Mouse (Mus musculus) heart, embryonic 13.5 days (tissue): Measurements from ENCODE around the gene Rab33a. TPM values are rescaled to one million over a fixed set of nuclear protein-coding genes. Genes with fewer than 3 reads are reported as not detected.

Experiments
- ATAC-seq: fragments of 200-750 bp; cut with Nextera tagmentation; 2 replicates; pipeline ENCODE4 v1.8.0; 2017; ENCODE audit warnings: moderate TSS enrichment; ENCODE audit not compliant: insufficient number of reproducible peaks, low FRiP score, low TSS enrichment; ENCODE audit errors: extremely low read depth
- H3K27ac ChIP-seq: fragments of 300-500 bp; sonication (generic); replicated peaks from 2 replicates; pipeline ENCODE4 v1.5.1; 2015; ENCODE audit warnings: moderate library complexity, mild to moderate bottlenecking, inconsistent platforms
- H3K27me3 ChIP-seq: fragments of 300-500 bp; sonication (generic); replicated peaks from 2 replicates; pipeline ENCODE4 v1.6.1; 2015; ENCODE audit warnings: mild to moderate bottlenecking, inconsistent platforms
- H3K36me3 ChIP-seq: fragments of 300-500 bp; sonication (generic); 2 replicates; pipeline ENCODE4 v1.6.1; 2015; ENCODE audit warnings: mild to moderate bottlenecking, inconsistent platforms
- H3K4me1 ChIP-seq: fragments of 300-500 bp; sonication (generic); 2 replicates; pipeline ENCODE4 v1.6.1; 2015; ENCODE audit warnings: inconsistent platforms
- H3K4me2 ChIP-seq: fragments of 300-500 bp; sonication (generic); 2 replicates; pipeline ENCODE4 v1.6.1; 2015; ENCODE audit warnings: inconsistent platforms, mild to moderate bottlenecking, moderate library complexity
- H3K4me3 ChIP-seq: fragments of 300-500 bp; sonication (generic); 2 replicates; pipeline ENCODE4 v1.5.1; 2015; ENCODE audit warnings: moderate library complexity, mild to moderate bottlenecking, inconsistent platforms
- H3K9ac ChIP-seq: fragments of 300-500 bp; sonication (generic); 2 replicates; pipeline ENCODE4 v1.6.1; 2015; ENCODE audit warnings: inconsistent platforms, mild to moderate bottlenecking, moderate library complexity
- H3K9me3 ChIP-seq: fragments of 300-500 bp; sonication (generic); 2 replicates; pipeline ENCODE4 v1.6.1; 2016; ENCODE audit warnings: inconsistent platforms
- WGBS: fragments of 180-500 bp; shearing (Covaris S2); methylation state at CpG from one replicate; pipeline ENCODE4 v1.1.7; 2015; ENCODE audit warnings: mixed read lengths; 5-methylcytosine and 5-hydroxymethylcytosine counted together
- polyA plus RNA-seq: library from polyadenylated mRNA; unstranded; fragments of >200 nt; fragmentation: Nextera tagmentation; extraction: Ambion mirVana; gene quantifications from 2 replicates; pipeline ENCODE4 v1.2.1, GENCODE M21; 2015

The Rab33a gene
- polyA plus RNA-seq, 1 experiment from 2014 or later: 6.4 TPM

DNA sequence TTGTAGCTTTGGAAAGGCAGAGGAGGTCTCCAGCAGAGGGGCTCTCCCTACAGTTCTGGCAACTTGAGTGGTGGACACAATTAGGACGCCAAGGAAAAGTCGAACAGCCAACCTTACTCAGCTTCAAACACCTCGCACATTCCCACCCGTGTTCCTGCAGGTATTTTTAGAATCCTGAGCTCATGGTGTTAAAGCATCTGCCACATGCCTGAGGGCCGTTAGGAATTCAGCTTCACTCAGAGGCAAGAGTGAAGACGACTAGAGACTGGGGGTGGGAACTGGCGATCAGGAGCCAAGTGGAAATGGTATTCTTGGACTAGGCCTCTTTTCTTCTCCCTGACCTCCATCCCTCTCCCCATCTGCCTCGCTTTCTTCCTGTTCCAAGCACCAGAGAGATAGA lies 6.8 kb downstream of the Rab33a start:
- no peaks in the 10 kb centered on the region for H3K36me3 ChIP-seq
- 34% methylated on average over 8 of the region's 8 CpGs for WGBS
- no peaks in the 10 kb centered on the region for H3K27me3 ChIP-seq
- H3K4me1 ChIP-seq: peaks cover 7% of the 10 kb centered on the region; the same call in 1 of the 2 replicates
- 0 out of 2 replicates have a peak overlapping the region, but pooled peaks have one; percentile 5 for H3K4me2 ChIP-seq
- no peak for ATAC-seq
- no peak overlapping the region for H3K9ac ChIP-seq
- no peak overlapping the region for H3K4me3 ChIP-seq
- H3K9me3 ChIP-seq: no peaks in the 10 kb centered on the region
- peak overlapping the region; percentile 75 for H3K27ac ChIP-seq

DNA sequence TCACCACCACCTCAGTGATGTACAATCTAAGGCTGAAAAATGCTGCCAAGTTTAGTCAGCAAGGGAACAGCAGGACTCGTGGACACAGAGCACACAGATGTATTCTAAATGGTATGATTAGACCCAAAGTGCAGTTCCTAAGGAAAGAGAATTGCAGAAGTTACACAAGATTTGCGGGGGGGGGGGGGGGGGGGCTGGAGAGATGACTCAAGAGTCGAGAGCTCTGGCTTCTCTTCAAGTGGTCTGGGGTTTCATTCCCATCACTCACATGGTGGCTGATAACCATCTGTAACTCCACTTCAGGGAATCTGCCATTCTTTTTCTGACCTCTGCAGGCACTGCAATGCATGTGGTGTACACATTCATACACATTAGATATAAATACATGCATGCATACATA lies 7.3 kb downstream of the Rab33a start:
- no peak for ATAC-seq
- WGBS: 41% methylated on average over 3 of the region's 3 CpGs
- H3K36me3 ChIP-seq: no peaks in the 10 kb centered on the region
- H3K9ac ChIP-seq: no peak overlapping the region
- H3K27me3 ChIP-seq: no peaks in the 10 kb centered on the region
- H3K4me1 ChIP-seq: peaks cover 7% of the 10 kb centered on the region; the same call in 1 of the 2 replicates
- no peaks in the 10 kb centered on the region for H3K9me3 ChIP-seq
- H3K27ac ChIP-seq: peak overlapping the region; percentile 75
- no peak overlapping the region for H3K4me3 ChIP-seq
- no peak overlapping the region for H3K4me2 ChIP-seq

DNA sequence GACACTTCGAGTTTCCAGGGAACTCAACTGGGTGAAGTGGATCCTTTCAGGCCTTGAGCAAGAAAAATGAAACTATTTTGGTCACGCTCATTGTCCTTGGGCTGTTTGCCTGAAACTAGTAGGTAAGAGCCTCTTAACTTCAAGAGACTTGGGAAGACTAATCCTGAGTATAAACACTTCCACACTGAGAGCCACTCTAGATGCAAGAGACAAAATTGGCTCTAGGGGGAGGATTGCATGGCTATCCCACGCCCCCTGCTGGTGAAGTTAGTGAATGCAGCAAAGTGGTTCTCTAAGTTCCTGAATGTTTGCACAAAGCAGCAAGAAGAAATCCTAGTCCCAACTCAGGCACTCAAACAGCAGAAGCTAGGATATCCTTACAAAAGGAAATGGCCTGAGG lies 13.1 kb downstream of the Rab33a start:
- Histone ChIP-seq H3K9ac (0 out of 2 replicates have a peak overlapping the region, but pooled peaks have one; percentile 52), H3K4me2 (peak overlapping the region; percentile 45), H3K27ac (no peak overlapping the region), H3K9me3 (no peaks in the 10 kb centered on the region), H3K4me3 (no peak overlapping the region), H3K4me1 (no peaks in the 10 kb centered on the region), H3K27me3 (no peaks in the 10 kb centered on the region), H3K36me3 (no peaks in the 10 kb centered on the region)
- ATAC-seq: no peak
- WGBS: 35% methylated on average over 3 of the region's 3 CpGs

Other genes with a start within 250 kb of the Rab33a start
- 3.8 and 4.1 TPM in 2 replicates for gene Bcorl1, start 177.9 kb upstream of the Rab33a start, polyA plus RNA-seq
- 9.2 and 10.3 TPM in 2 replicates for gene Elf4, start 56.2 kb upstream of the Rab33a start, polyA plus RNA-seq
- gene Aifm1, start 5.7 kb upstream of the Rab33a start, polyA plus RNA-seq: 92.6 and 98.1 TPM in 2 replicates
- 5.0 TPM in 2 replicates for gene Zfp280c, start 75.2 kb downstream of the Rab33a start, polyA plus RNA-seq
- 8.4 and 9.0 TPM in 2 replicates for gene Slc25a14, start 104.1 kb downstream of the Rab33a start, polyA plus RNA-seq
- not detected in 2 replicates for gene Gpr119, start 155.2 kb downstream of the Rab33a start, polyA plus RNA-seq
- 13.7 and 18.4 TPM in 2 replicates for gene Rbmx2, start 175.7 kb downstream of the Rab33a start, polyA plus RNA-seq